Mouse (Mus musculus) bone marrow, adult 2 months (tissue): ENCODE measurements around the gene Mzf1.

Experiments used
- CTCF ChIP-seq: fragments of 200-500 bp; IDR thresholded peaks from 2 replicates; pipeline ENCODE4 v1.5.1; 2011; ENCODE audit warnings: low read length, control low read depth; ENCODE audit not compliant: control insufficient read depth, insufficient read depth
- POLR2A ChIP-seq: fragments of 200-500 bp; IDR thresholded peaks from 2 replicates; pipeline ENCODE4 v1.6.1; 2011; ENCODE audit warnings: low read depth, mild to moderate bottlenecking, control low read depth, low read length, borderline replicate concordance; ENCODE audit not compliant: control insufficient read depth

GRCm38 (mm10) chr7:13015217-13015616 lies 39.3 kb downstream of the Mzf1 start:
- TF ChIP-seq CTCF = no peak
- TF ChIP-seq POLR2A = no peak
